Mouse (Mus musculus) kidney, adult 8-10 months (tissue): ENCODE measurements around the gene Zfp839.
A peak's percentile ranks its signal among the peaks of the same experiment; 100 is the strongest.
"Not testable (repeated sequence)": the region's sequence is repeated elsewhere in the genome, so short reads cannot be mapped to it uniquely, and the experiment has no call there.

Source experiments
- DNase-seq, 2 experiments: peaks; one replicate each; pipeline ENCODE4 v3.0.0; 2022

The Zfp839 gene

GRCm38 (mm10) chr12:110841731-110842493 lies 8.1 kb upstream of the Zfp839 start:
- DNase-seq = no peak

- peak; percentile 78 to 90 for DNase-seq
These were observed 6.6 kb upstream of the Zfp839 start for GRCm38 (mm10) chr12:110843194-110844048.

- peak in 1 of 2 experiments; percentile 52 for DNase-seq
These were observed 5.6 kb upstream of the Zfp839 start for GRCm38 (mm10) chr12:110844227-110845130.

GRCm38 (mm10) chr12:110845131-110845880 lies 4.7 kb upstream of the Zfp839 start:
- peak; percentile 96 to 98 for DNase-seq

DNA sequence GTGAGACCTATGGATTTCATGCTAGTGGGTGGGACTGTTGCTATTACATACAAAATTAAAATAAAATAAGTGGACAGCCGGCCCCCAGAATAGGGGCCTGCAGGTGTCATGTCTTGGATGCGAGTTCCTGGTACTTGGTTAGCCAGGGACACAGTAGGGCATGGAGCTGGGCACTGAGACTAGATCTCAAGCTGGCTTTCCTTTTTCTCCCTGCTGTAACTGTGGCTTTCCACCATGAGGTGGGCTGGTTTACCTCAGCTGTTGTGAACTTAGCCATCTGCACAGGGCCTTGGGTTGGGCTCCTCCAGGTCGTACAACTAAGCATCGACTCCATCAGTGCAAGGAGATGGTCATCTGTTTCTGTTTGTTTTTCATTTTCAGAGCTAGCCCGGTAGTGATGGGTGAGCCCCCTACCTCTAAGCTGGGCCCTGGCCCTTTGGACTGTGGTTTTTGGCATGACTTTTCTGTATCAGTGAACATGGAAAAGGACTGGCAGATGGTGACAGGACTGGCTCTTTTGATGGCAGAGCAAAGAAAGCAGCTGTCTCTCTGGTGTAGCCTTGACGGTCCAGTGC lies 3.8 kb upstream of the Zfp839 start:
- no peak for DNase-seq

DNA sequence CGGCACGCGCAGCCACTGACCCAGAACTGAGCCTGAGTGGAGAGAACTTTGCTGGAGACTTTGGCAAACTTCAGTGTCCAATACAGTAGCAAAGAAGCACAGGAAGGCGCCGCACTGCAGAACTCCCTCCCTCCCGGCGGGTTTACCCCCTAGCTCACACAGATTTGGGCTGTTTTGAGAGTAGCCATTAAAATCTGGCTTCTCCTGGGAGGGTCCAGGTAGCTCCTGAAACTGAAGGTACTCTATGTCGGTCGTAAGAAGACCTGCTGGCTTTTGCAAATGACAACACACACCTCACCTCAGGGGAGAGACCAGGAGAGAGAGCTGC lies 840 bp downstream of the Zfp839 start:
- DNase-seq = peak in 1 of 2 experiments; percentile 51

- DNase-seq = no peak
These were observed 1.4 kb downstream of the Zfp839 start for GRCm38 (mm10) chr12:110851414-110851813.

DNA sequence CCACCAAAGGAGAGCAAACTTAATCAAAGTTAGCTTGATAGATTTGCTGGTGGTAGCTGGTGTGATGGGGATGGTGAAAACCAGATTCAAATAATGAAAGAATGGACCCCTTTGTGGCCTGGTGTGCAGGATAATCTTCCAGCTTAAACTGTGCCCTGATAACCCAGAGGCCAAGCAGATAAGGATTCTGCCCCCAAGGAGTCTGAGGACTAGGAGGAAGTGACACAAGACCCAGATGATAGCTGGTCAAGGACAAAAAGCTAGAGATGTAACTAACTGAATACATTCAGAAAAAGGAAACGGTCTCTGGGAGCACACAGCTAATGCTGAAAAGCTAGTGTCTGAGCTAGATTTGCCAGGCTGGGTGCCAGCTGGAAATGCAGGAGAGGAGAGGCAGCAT lies 1.9 kb downstream of the Zfp839 start:
- no peak for DNase-seq

DNA sequence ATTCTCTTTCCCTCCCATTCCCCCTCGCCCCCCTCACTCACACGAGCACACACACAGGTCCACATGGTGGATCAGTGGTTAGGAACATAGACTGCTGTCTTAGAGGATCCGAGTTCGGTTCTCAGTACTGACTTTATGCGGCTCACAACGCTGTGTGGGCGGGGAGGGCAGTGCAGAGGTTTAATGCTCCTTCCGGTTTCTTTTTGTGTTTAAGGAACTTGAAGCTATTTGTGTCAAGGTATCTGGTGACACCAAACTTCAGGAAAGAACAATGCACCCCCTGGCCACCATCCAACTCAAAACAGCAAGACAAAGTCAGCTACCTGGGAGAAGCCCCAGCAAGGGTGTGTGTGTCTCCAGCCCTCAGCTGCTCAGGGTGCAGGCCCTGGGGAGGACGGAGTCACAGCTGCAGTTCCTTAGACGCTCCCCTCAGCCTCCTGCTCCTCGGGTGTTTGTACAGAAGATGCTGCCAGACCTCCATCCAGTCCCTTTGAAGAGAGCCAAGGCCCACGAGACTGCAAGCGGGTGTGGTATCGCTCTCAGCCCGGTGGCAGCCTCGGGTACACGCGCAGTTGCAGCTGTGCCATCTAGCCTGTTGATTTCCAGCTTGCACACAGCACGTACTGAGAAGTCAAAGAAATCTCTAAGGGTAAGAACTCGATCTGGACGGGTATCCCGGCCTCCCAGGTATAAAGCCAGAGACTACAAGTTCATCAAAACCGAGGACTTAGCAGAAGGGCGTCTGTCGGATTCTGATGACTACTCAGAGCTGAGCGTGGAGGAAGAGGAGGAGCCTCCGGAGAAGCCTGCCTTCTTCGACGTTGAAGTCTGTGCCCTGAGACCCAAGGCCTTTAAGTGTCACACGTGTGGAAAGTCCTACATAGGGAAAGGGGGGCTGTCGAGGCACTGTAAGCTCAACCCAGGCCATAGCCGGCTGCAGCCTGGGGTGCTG lies 5.0 kb downstream of the Zfp839 start:
- no peak for DNase-seq

DNA sequence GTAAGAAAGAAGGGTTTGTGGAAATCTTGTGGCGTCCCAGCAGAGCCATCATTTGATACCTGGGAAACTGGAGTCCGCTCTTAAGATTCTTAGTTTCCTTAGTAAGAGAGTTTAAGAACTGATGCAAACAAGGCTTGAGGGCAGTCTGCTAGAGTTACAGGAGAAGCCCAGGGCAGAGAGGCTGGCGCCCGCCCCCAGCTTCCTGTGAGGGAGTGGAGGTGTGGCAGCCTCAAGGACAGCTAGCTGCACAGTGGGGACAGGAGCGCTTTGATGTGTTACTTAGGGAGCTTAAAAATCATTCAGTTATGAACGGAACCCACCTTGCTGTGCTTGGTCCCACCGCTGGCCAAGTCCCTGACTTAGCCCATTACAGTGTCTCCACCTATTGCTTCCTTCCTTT lies 7.1 kb downstream of the Zfp839 start:
- no peak for DNase-seq

DNA sequence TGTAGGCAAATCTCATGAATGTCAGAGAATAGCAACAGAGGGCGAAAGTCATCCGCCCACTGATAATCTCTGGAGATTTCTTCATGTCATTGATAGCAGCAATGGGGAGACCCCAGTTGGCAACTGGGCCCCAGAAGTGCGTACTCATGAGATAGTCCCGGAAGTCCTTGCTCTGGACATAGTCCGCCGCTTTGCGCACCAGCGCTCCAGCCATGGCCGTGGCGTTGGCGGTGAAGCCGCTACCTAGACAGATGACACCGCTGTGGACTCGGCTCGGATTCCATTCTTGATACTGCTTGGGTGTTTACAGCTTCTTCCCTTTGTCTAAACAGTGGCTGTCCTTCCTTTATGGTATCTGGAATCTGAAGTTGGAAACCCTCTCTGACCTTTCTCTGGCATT lies 8.6 kb downstream of the Zfp839 start:
- DNase-seq = not testable (repeated sequence)

- DNase-seq = no peak
These were observed 10.2 kb downstream of the Zfp839 start for GRCm38 (mm10) chr12:110860293-110860692.

DNA sequence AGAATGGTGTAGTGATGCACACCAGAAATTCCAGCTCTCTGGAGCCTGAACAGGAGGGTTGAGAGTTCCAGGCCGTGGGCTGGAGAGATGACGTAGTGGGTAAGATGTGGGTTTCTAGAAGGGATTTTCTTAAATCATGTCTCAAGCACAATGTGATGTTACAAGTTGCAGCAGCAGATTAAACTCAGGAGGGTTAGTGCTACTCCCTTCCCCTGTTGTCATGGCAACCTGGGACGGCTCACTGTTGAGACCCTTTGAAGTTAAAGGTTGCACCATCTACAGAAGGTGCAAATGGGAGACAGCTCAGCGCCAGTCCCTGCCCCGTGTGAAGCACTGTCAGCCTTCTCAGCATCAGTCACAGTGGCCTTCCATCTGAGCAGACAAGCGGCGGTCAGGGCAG lies 11.2 kb downstream of the Zfp839 start:
- no peak for DNase-seq

- no peak for DNase-seq
These were observed 14.0 kb downstream of the Zfp839 start for GRCm38 (mm10) chr12:110864008-110864407.

DNA sequence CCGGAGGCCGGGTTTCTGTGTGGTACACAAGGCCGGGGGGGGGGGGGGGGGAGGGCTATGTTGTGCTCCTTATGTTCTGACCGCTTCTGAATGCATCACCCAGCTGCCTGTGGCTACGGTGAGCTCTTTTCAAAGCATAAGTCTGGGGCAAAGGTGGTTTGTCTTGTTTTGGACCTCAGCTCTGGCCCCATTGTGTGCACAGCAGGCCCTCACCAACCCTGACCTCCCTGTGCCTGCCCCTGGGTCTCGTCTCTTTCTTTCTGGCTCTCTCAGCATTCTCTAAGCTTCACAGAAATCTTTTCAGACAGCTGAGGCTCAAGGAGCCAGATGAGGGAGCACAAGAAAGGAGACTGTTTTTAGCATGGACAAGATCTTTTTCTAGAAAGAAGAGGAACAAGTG lies 15.5 kb downstream of the Zfp839 start:
- no peak for DNase-seq

GRCm38 (mm10) chr12:110865989-110866388 lies 15.9 kb downstream of the Zfp839 start:
- no peak for DNase-seq

DNA sequence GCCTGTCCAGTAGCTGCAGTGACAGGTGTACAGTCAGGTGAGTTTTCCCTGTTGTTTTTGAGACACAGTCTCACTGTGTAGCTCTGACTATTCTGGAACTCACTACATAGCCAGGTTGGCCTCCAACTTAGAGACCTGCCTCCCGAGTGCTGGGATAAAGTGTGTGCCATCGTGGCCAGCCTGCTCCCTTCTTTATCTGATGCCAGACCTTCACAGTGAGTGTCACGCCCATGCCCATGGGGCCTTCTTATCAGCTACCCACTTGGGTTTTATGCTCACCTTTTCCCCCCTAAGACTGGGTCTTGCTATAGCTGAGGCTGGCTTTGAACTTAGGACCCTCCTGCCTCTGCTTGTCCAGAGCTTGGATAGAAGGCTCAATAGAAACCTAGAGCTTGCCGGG lies 20.1 kb downstream of the Zfp839 start:
- no peak for DNase-seq

- DNase-seq = no peak
These were observed 21.2 kb downstream of the Zfp839 start for GRCm38 (mm10) chr12:110871247-110871646.

GRCm38 (mm10) chr12:110875351-110875750 lies 25.3 kb downstream of the Zfp839 start:
- no peak for DNase-seq

DNA sequence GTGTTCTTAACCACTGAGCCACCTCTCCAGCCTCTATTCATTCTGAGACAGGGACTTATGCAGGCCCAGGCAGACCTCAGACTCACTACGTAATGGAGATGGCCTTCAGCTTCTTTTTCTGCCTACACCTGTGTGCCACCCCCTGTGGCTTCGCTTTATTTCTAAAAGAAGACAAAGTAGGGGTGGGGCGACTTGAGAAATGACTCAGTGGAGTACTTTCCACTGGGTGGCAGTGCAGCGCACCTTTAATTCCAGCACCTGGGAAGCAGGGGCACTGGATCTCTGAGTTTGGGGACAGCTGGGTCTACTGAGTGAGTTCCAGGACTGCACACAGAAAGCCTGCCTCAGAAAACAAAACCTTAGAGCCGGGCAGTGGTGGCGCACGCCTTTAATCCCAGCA lies 32.2 kb downstream of the Zfp839 start:
- DNase-seq = peak in 1 of 2 experiments; percentile 26

GRCm38 (mm10) chr12:110885251-110885650 lies 35.2 kb downstream of the Zfp839 start:
- peak; percentile 57 to 59 for DNase-seq
